Mouse (Mus musculus) neural tube, embryonic 14.5 days (tissue): ENCODE data around the gene Rictor. TPM values are rescaled to one million over a fixed set of nuclear protein-coding genes. Genes with fewer than 3 reads are reported as not detected.
"Not testable (repeated sequence)": the region's sequence is repeated elsewhere in the genome, so short reads cannot be mapped to it uniquely, and the experiment has no call there.

Source experiments
- ATAC-seq: fragments of 200-750 bp; cut with Nextera tagmentation; 2 replicates; pipeline ENCODE4 v1.8.0; 2017; ENCODE audit warnings: low read depth, mild to moderate bottlenecking, moderate TSS enrichment, moderate library complexity
- H3K27ac ChIP-seq: fragments of 300-500 bp; sonication (generic); 2 replicates; pipeline ENCODE4 v1.5.1; 2014; ENCODE audit warnings: low read depth, mild to moderate bottlenecking, control low read depth, low read length, moderate library complexity, mixed read lengths
- H3K27me3 ChIP-seq: fragments of 300-500 bp; sonication (generic); 2 replicates; pipeline ENCODE4 v1.6.1; 2014; ENCODE audit warnings: low read length; ENCODE audit not compliant: control insufficient read depth, insufficient read depth
- H3K36me3 ChIP-seq: fragments of 300-500 bp; sonication (generic); 2 replicates; pipeline ENCODE4 v1.6.1; 2014; ENCODE audit warnings: low read length, mixed read lengths; ENCODE audit not compliant: control insufficient read depth, insufficient read depth
- H3K4me1 ChIP-seq: fragments of 300-500 bp; sonication (generic); 2 replicates; pipeline ENCODE4 v1.6.1; 2014; ENCODE audit warnings: low read length; ENCODE audit not compliant: control insufficient read depth, insufficient read depth
- H3K4me2 ChIP-seq: fragments of 300-500 bp; sonication (generic); 2 replicates; pipeline ENCODE4 v1.6.1; 2014; ENCODE audit warnings: mild to moderate bottlenecking, low read depth, low read length, control low read depth
- H3K4me3 ChIP-seq: fragments of 300-500 bp; sonication (generic); 2 replicates; pipeline ENCODE4 v1.5.1; 2014; ENCODE audit warnings: low read depth, low read length, control low read depth, mixed read lengths
- H3K9ac ChIP-seq: fragments of 300-500 bp; sonication (generic); replicated peaks from 2 replicates; pipeline ENCODE4 v1.6.1; 2014; ENCODE audit warnings: low read depth, mild to moderate bottlenecking, control low read depth, low read length, mixed read lengths
- H3K9me3 ChIP-seq: fragments of 300-500 bp; sonication (generic); 2 replicates; pipeline ENCODE4 v1.6.1; 2016; ENCODE audit warnings: low read length; ENCODE audit not compliant: control insufficient read depth
- WGBS: fragments of 180-500 bp; shearing (Covaris S2); extraction: QIAGEN DNeasy Blood & Tissue Kit; methylation state at CpG from one replicate; pipeline ENCODE4 v1.1.7; 2014; 5-methylcytosine and 5-hydroxymethylcytosine counted together
- polyA plus RNA-seq: library from polyadenylated mRNA; unstranded; fragments of >200 nt; fragmentation: Nextera tagmentation; extraction: Ambion mirVana; gene quantifications from 2 replicates; pipeline ENCODE4 v1.2.1, GENCODE M21; 2014

Rictor gene
- polyA plus RNA-seq, 1 experiment from 2014 or later = 61.0 TPM

DNA sequence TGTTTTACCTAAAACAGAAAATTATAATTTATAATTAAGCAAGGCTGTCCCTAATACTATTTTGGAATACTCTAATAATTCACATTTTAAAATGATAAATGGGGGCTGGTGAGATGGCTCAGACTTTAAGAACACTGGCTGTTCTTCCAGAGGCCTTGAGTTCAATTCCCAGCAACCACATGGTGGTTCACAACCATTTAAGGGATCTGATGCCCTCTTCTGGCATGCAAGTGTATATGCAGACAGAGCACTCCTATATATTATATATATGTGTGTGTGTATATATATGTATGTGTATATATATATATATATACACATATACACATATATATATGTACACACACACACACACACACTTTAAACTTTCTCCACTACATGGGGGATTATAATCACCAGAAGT is 15.2 kb downstream of the Rictor start:
- H3K36me3 ChIP-seq = no peaks in the 10 kb centered on the region
- H3K9me3 ChIP-seq = no peaks in the 10 kb centered on the region
- no peak for ATAC-seq
- no peak overlapping the region for H3K4me2 ChIP-seq
- H3K4me1 ChIP-seq = no peaks in the 10 kb centered on the region
- H3K27me3 ChIP-seq = no peaks in the 10 kb centered on the region
- no peak overlapping the region for H3K4me3 ChIP-seq
- no peak overlapping the region for H3K27ac ChIP-seq
- no peak overlapping the region for H3K9ac ChIP-seq

DNA sequence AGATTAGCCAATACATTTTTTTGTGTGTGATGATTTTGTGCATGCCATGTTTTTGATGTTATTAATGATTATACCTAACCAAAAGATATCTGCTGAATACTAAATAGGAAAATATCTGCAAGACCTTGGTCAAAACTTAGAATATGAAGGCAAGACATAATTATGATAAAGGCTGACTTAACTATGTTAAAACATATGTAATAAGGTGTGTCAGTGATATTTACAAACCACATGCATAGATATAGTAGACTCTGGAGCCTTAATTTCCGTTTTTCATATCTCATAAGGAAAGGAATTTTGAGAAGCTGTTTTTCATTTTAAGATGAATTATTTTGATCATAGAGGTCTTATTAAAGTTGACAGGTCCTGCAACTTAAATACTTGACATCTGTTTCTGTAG is 16.3 kb downstream of the Rictor start:
- Histone ChIP-seq H3K4me1 (no peaks in the 10 kb centered on the region), H3K4me2 (no peak overlapping the region), H3K27ac (no peak overlapping the region), H3K36me3 (no peaks in the 10 kb centered on the region), H3K4me3 (no peak overlapping the region), H3K27me3 (no peaks in the 10 kb centered on the region), H3K9me3 (no peaks in the 10 kb centered on the region), H3K9ac (no peak overlapping the region)
- 93% methylated on average over 1 of the region's 1 CpGs for WGBS
- no peak for ATAC-seq

DNA sequence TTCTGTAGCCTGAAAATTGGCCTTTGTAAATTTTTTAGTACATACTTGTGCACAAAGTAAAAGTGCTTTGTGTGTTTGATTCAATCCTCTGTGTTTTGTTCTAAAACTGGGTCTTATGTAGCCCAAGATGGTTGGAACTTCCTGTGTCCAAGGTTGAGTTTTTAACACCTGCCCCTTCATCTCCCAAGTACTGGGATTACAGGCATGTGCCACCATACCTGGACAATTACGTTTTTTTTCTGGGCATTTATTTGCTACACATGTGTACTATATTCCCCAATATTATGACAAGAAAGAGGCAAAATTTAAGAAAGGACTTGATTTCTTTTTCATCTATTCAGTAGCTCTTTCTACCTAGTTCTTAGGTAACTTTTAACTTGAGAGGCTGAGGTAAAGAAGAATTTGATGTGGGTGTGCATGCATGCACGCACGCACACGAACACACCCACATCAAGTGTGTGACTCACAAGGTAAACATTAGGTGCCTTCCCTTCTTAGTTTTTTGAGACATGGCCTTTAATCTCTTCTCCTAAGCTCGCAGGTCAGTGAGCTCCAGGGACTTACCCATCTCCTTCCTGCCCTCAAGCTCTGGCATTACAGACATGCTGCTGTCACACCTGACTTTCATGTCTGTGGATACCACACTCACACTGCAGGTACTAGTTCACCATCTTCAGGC is 18.1 kb downstream of the Rictor start:
- no peak overlapping the region for H3K9ac ChIP-seq
- H3K36me3 ChIP-seq = no peaks in the 10 kb centered on the region
- no peak for ATAC-seq
- no peak overlapping the region for H3K4me2 ChIP-seq
- H3K4me1 ChIP-seq = no peaks in the 10 kb centered on the region
- H3K9me3 ChIP-seq = no peaks in the 10 kb centered on the region
- 86% methylated on average over 5 of the region's 5 CpGs for WGBS
- no peak overlapping the region for H3K27ac ChIP-seq
- H3K4me3 ChIP-seq = no peak overlapping the region
- no peaks in the 10 kb centered on the region for H3K27me3 ChIP-seq

DNA sequence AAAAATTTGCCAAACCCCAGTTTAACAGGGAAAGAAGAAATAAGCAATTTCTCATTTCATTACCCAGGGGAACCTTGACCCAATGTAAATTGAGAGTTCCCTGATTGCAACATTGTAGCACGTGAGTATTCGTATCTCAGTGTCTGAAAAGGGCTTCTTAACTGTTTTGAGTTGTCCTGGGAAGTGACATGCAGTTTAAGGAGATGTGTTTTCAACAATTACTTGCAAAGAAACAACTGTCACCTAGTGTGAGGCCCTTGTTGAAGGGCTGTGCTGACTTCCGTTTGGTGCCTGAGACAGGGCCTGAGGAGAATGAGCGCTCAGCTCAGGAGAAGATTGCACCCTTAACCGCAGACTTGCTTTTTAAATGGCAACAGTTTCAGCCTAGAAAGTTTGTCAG is 24.9 kb downstream of the Rictor start:
- WGBS = 66% methylated on average over 5 of the region's 5 CpGs
- no peak overlapping the region for H3K4me3 ChIP-seq
- no peaks in the 10 kb centered on the region for H3K36me3 ChIP-seq
- H3K4me1 ChIP-seq = no peaks in the 10 kb centered on the region
- H3K9me3 ChIP-seq = no peaks in the 10 kb centered on the region
- H3K4me2 ChIP-seq = no peak overlapping the region
- H3K27me3 ChIP-seq = no peaks in the 10 kb centered on the region
- no peak overlapping the region for H3K9ac ChIP-seq
- no peak for ATAC-seq
- H3K27ac ChIP-seq = no peak overlapping the region

DNA sequence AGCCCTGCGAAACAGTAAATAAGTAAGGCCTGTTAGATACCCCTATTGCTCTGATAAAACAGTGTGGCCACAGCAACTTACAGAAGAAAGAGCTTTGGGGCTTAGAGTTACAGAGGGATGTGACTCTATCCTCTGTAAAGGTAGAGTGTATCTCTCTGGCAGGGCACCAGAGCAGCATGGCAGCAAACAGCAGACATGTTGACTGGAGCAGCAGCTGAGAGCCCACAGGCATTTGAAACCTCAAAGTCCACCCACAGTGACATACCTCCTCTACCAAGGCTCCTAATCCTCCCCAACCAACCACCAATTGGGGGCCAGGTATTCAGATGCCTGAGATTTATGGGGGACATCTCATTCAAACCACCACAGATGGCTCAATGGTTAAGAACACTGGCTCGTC is 31.0 kb downstream of the Rictor start:
- Histone ChIP-seq H3K4me3 (no peak overlapping the region), H3K9ac (no peak overlapping the region), H3K36me3 (no peaks in the 10 kb centered on the region), H3K4me1 (no peaks in the 10 kb centered on the region), H3K27ac (no peak overlapping the region), H3K4me2 (no peak overlapping the region), H3K9me3 (no peaks in the 10 kb centered on the region), H3K27me3 (no peaks in the 10 kb centered on the region)
- WGBS = 91% methylated on average over 2 of the region's 2 CpGs
- ATAC-seq = no peak

DNA sequence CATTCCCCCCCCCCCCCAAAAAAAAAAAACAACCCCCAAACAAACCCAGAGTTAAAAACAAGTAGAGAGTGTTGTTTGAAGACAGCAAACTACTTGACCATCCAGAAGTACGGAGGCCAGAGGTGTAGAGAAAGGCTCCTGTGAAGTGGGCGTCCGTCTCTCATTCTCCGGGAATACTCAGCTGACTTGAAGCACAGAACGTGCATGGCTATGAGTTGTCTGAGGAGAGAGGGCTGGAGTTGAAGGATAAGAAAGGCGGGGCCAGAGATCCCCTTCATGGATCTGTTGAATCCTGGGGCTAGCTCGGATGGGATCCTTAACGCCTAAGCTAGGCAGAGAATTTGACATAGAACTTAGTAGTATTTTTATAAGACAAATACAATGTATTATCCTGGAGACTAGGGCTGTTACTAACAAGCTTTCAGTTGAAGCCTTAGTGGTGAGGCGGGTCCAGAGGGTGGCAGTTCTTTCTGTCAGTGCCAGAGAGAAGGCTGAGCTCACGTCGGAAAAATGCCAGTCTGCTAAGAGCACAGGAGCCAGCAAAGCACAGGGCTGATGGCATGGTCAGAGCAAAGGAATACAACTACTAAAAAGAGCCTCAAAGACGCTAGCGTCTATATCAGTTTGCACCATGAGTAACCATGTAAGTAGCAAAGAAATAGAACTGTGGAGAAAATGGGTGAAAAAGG is 34.3 kb downstream of the Rictor start:
- Histone ChIP-seq H3K4me1 (no peaks in the 10 kb centered on the region), H3K4me3 (no peak overlapping the region), H3K36me3 (no peaks in the 10 kb centered on the region), H3K27ac (no peak overlapping the region), H3K4me2 (no peak overlapping the region), H3K9me3 (no peaks in the 10 kb centered on the region), H3K9ac (no peak overlapping the region), H3K27me3 (no peaks in the 10 kb centered on the region)
- WGBS = 79% methylated on average over 13 of the region's 13 CpGs
- no peak for ATAC-seq

DNA sequence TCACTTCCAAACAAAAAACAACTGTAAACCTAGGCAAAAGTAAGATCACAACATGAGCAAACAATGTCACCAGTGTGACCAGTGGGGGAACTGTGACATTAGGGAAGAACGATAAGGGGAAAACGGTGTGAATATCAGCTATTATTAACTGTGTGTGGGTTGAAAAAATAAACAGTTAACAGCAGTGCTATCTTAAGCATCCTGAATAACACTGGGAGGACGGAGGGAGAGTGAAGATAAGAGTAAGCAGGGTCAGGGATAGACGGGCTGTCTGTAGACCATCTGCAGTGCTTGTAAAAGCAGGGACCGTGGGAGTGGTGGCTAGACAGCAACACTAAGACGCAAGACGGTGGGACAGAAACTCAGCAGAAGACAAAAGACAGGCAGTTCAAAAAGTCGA is 35.5 kb downstream of the Rictor start:
- Histone ChIP-seq H3K27me3 (no peaks in the 10 kb centered on the region), H3K27ac (no peak overlapping the region), H3K9ac (no peak overlapping the region), H3K4me2 (no peak overlapping the region), H3K4me1 (no peaks in the 10 kb centered on the region), H3K9me3 (no peaks in the 10 kb centered on the region), H3K36me3 (no peaks in the 10 kb centered on the region), H3K4me3 (no peak overlapping the region)
- 43% methylated on average over 8 of the region's 8 CpGs for WGBS
- ATAC-seq = no peak

DNA sequence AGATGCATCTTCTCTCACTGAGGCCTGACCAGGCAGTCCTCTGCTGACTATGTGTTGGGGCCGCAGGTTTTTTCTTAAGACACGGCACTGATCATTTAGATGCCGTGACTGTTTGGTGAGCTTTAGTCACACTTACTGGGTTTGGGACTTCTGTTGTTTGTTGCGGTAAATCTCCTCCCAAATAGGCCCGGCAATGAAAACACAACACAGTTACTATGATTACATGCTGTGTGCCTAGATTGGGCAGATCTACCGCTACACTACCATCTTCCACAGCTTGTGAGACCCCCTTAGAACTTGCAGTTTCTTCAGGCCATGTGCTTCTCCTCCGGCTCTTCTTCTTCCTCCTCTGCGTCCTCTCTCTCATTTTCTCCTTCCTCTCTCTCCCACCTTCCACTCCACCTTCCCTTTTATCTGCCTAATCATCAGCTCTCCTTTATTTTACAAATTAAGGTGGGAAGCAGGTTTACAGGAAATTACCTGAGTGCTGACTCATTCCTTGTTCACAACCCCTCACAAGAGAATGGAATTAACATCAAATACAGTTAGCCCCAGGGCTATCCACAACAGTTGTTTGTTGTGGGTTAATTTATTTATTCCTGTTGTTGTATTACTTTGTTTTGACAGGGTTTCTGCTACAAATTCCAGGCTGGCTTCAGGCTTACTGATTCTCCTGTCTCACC is 38.3 kb downstream of the Rictor start:
- not testable (repeated sequence) for H3K27me3 ChIP-seq, H3K4me2 ChIP-seq, ATAC-seq, H3K4me1 ChIP-seq, H3K4me3 ChIP-seq, H3K27ac ChIP-seq, H3K9ac ChIP-seq, H3K9me3 ChIP-seq, H3K36me3 ChIP-seq
- 70% methylated on average over 8 of the region's 8 CpGs for WGBS

DNA sequence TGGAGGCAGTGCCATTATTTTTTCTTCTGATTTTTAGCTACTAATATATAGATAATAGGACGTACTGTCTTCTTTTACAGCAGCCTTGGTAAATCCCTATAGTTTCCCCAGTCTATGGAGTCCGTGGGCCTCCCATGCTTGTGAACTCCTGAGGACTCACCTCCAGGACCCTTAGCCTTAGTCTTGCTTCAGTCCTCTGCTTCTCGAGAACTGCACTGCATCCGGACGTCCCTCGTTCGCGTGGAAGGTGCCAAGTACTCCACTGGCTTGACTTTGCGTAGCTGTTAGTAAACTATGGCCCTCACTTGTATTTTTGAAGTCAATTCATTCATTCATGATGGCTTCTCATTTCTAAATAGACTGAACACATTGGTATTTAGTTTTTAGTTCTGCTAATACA is 38.8 kb downstream of the Rictor start:
- Histone ChIP-seq H3K4me3 (no peak overlapping the region), H3K27ac (no peak overlapping the region), H3K9ac (no peak overlapping the region), H3K36me3 (no peaks in the 10 kb centered on the region), H3K9me3 (no peaks in the 10 kb centered on the region), H3K27me3 (no peaks in the 10 kb centered on the region), H3K4me1 (no peaks in the 10 kb centered on the region), H3K4me2 (no peak overlapping the region)
- ATAC-seq = no peak
- 89% methylated on average over 9 of the region's 9 CpGs for WGBS
